Mouse (Mus musculus) cerebellum, adult 9-10 months (tissue): Measurements from ENCODE around the gene Cdh22.

Source experiments
- DNase-seq: peaks from one replicate; pipeline ENCODE4 v3.0.0; 2022

Cdh22 gene

DNA sequence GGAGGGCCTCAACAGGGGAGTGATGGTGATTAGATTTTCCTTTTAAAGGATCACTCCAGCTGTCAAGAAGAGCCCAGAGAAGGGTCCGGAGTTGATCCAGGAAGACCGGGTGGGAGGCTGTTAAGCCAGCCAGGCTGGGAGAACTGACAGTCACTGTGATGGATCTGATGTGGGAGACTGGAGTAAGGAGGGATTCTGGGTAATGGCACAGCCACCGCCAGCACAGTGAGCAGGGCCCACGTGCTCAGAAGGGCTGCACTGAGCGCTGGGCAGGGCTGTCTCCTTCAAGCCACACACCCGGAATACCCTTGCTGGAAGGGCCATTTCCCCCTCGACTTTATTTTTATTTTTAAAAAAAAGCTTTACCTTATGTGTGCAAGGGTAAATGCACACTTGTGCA, 29.7 kb downstream of the Cdh22 start:
- no peak for DNase-seq

DNA sequence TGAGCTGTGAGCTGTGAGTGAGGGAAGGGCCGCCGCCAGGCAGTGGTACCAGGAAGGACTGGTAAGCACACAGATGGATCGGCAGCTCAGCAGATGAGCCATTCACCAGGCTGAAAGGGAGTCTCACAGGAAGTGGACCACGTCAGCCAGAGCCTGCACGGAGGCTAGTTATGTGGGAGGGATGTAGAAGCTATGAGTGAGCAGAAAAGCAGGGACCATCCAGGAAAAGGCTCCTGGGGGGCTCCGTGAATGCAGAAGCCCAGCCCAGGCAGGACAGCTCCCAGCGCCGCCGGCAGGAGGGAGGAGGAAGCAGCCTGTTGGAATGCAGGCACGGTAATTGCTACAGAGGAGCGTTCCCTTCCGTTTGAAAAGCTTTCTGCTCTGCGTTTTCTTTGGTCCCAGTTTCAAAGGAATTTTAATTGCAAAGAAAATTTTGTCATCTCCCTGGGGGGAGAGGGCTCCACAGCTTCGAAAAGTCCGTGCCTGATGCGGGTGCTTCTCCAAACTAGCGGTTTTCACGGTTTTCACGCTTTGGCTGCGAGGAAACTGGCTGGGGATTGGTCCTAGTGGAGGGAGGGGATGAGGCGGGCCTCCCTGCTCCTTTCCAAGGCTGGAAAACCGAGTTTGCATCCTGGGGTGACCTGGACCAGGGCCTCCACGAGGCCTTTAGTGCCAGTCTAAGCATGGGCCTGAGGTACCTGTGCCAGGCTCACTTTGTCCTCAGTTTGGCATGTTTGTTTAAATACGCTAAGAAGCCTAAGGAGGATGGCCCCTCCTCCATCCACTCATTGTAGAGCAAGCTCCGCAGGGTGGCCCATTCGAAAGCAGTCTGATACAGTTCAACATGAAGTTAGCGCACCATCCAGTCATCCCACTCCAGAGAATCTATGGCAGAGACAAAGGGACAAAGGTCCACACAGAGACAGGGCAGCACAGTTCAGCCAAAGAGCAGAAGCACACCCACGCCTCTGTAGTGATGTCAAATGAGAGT, 32.6 kb downstream of the Cdh22 start:
- no peak for DNase-seq

DNA sequence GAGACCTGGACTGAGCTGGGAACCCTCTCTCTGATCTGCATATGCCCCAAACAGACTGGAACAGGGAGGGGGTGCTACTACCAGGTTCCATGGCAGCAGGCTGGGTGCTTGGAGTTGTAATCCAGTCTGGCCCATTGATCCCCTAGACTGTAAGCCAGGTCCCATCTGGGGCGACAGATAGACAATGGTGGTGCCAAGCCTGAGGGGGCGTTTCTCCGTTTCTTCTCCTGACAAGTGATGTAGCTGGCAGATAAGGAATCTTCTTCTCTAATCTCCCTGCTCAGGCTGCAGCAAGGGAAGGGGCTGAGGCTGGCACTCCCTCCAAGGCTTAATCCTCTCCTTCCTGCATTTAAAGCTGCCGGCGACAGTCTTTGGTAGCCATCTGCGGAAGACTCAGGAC, 37.1 kb downstream of the Cdh22 start:
- no peak for DNase-seq

DNA sequence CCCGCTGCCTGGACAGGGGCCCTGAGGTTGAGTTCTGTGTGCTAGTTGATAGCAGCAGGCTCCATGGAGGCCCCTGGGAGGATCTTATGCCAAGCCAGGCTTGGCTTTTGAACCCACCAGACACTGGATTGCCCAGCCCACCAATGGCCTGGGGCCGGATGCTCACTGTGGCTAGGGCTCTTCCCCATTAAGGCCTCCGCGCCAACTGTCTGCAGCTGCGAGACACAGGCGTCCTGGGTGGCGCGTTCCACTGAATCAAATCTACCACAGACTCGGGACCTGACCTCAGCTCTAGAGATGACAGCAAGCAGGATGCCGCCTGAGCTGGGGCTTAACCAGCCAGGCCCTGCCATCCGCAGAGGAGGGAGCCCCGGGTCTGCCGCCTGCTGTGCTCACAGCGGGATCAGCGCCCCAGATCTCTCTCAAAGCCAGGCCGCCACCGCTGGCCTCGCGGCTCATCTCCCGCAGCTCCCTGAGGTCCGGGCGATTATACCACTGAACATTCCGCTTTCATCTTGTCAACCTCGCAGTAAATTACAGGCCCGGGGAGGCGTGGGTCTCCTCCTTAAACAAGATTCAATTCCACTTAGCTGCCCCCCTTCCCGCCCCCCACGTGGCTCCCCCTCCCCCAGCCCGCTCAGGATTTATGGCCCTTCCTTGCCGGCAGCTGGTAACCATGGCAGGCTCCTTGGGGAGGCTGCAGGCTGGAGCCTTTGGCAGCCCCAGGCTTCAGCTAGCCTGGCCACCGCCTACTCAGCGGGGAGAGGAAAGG, 39.1 kb downstream of the Cdh22 start:
- no peak for DNase-seq

DNA sequence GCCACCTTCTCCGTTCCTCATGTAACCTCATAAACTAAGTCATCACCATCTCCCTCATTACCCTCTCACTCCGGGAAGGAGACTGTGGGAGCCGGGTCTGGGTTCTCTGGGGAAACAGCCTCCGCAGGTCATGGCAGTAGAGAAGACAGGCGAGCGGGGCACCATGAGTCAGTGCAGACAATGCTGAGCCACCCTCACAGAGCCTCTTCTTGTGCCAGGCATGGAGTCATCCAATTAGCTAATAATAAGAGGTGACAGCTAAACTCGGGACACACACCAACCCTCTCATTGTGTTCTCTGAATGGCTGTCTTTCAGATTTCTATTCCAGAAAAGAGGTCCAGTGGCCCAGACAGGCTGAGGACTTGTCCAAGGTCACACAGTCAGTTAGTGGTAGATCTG, 43.2 kb downstream of the Cdh22 start:
- DNase-seq, result no peak

DNA sequence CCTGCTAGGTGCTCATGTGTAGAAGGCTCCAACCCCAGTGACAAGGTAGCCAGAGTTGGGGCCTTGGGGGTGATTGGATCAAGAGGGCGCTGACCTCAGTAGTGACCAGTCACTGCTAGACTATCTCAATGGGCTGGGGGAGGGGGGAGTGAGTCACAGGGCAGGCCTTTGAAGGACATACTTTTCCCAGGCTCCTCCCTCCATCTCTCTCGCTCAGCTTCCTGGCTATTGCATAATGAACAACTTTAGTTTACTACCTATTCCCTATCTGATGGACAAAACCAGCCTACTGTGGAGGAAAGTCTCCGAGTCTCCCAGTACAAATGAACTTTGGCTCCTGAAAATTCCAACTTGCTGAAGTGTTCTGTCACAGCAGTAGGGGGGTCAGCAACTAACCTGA, 45.1 kb downstream of the Cdh22 start:
- DNase-seq, result no peak

DNA sequence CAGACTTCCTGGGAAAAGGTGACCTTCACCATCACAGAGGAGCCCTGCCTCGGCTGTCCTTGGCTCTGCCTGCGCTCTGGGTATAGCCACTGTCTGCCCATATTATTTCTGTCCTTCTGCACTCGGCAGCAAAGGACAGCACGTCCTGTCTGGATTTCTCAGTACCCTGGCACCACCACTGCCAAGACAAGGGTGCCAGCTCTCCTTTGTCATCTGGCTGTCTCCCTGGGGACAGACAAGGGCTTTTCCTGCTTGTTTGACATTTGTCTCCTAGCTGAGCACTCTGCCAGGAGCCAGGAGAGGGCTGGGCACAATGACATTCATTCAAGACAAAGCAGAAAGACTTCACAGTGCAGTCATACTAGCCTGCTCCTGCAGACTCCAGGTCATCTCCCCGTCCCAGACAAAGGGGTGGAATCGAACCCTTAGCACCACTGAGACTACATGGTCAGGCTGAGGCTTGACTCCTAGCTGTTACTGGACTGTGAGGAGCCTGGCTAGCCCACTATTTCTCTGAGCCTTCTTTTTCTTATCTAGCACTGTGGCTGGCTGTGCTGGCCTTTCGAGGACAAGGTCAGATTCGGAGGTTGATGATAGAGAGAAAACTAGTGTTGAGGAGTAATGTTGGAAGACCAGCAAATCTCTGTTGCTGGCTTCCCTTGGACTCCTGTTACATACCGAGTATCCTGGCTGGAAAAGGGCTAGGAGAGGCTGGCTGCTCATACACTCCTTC, 46.8 kb downstream of the Cdh22 start:
- DNase-seq, result no peak

DNA sequence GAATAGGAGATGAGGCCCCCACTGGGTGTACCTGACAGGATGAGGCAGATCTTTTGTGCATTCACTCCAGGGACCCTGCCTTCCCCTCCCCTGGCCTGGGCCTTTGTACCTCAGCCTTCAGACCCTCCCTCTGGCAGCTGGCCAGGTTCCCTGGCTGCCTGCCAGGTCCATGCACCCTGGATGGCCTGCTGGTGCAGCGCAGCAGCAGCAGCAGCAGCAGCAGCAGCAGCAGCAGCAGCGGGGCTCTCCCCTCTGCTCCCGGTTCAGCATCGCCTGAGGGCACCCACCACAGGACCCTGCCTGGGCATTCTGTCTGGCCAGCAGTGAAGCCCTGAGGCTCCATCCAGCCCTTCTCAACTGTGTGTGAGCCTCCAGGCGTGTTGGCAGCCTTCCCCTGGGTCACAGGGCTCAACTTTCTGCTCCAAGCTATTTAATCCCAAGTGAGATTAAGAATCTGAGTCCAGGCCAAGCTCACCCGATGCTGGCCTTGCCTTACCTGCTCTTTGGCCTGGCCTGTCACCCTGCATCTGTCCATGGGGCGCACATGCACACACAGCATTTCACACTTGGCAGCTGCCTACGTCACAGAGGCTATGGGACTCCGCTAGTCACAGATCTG, 50.5 kb downstream of the Cdh22 start:
- no peak for DNase-seq

DNA sequence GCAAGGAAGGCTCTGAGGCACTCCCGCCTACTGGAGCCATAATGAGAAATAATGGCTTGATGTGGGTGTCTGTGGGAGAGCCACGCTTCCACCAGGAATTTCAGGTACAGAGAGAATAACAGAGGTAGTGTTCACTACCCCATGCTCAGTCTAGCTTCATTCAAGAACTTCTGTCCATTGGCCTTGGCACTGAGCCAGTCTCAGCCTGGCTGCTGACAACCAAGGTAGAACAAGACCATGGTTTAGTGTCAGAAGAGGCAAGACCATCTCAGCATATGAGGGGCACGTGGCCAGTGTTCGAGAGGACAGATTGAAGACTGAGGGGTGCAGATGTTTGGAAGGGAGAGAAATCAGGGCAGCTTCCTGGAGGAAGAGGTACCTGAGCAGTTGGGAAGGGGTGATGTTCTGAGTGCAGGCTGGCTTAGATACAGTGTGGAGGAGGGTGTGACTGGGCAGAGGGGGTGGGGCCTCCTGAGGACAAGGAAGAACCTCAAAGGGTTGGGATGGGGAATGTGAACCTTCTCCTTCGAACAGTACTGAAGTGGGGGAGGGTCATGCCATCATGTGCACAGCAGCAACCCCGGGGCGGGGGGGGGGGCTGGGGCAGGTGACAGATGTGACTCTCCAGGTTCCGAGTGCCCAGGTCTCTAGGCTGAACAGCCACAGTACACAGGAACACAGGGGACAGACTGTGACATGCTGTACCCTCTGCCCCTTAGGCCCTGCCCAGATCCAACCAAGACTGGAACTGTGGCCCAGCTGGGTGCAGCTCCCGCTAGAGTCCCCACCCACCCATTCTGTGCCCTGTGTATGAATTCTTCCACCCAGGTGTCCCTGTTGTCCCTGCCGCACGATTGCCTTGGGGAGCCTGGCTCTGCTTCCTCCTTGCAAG, 52.3 kb downstream of the Cdh22 start:
- no peak for DNase-seq

DNA sequence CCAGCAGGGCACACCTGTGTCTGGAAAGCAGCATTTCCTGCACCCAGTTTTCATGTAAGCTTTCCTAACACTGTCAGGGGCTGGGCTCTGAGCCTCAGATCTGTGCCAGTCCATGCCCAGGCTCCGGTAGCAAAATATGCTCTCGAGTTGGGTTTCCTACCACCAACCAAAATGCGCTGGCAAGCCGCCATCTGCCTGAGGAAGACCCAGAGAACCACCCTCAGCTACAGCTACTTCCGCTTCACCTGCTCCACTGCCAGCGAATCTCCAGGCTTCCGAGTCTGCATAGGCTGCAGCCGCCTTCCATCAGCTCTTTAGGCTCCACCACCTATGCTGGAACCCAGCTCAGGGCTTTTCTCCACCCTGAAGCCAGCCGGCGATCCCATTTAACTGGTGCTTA, 55.4 kb downstream of the Cdh22 start:
- no peak for DNase-seq

DNA sequence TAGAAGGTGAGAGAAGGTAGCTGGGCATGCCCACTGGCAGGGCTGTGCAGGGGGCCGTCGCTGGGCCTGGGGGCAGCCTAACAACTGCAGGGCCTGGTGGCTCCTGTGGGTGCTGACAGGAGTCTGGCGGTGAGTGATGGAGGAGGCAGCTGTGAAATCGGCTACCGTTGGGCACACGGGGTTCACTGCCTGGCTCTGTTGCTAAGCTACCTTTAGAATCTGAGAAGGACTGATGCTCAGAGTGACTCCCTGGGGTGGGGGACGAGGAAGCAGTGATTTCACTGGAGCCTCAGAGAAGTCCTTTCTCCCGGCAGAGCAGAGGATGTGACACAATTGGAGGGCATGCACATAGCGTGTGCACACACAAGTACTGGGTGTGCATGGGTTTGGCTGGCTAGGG, 57.7 kb downstream of the Cdh22 start:
- no peak for DNase-seq

DNA sequence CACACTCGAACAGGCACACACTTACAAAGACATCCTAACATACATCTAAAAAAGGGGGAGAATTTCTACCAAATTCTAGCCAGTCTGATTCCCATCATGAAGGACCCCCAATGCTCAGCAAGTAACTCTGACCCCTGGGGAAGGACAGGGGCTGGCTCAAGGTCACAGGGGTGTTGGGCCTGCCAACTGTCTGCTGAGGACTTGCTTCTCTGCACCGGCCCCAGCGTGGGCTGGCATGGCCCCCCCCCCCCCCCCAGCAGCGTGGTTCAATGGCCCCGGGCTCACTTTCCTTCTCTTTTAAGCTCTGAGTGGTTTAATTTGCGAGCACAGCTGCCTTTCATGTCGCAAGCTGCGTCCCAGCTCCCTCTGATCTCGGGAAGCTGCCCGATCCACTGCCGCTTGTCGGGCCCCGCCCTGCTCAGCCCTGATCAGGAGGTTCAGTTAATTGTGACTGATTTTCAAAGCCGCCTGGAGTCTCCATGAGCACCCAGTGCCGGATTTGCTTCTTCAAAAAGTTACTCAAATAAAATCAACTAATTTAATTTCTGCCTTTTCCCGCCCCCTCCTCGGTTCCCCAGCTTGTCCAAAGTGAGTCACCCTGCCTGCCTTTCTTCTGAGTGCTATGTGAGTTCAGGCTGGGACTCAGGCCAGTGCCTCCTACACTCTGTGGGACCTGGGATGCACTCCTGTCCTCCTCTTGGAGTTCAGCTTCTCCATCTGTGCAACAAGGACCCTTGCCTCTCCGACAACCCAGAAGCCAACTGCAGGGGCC, 67.8 kb downstream of the Cdh22 start:
- DNase-seq, result no peak

DNA sequence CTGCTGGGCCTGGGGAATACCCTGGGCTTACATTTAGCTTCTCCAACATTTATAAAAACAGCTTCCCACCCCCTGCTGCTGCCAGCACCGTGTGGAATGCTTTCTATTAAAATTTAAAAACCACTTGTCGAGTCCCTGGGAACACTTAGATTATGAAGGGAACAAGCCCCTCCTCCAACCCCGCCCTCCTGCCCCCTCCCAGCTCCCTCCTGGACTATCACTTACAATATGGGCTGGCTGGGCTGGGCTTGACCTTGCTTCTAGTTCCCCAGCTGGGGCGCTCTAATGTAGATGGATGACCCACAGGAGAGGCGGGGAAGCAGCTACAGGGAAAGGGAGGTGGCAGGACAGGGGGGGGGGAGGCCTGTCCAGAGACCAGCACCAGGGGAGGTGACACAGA, 72.4 kb downstream of the Cdh22 start:
- no peak for DNase-seq

DNA sequence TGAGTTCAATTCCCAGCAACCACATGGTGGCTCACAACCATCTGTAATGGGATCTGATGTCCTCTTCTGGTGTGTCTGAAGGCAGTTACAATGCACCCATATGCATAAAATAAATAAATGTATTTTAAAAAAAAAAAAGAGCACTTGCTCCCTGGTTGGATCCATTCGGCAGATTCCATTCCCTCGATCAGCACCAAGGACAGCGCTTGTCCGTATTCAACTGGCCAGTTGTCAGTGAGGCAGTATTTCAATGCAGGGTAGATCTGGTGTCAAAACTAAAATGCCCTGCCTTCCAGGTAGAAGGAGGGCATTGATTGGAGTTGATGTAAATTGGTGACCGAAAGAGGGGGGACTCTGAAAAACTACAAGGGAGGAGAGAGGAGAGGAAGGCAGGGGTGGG, 74.2 kb downstream of the Cdh22 start:
- no peak for DNase-seq

DNA sequence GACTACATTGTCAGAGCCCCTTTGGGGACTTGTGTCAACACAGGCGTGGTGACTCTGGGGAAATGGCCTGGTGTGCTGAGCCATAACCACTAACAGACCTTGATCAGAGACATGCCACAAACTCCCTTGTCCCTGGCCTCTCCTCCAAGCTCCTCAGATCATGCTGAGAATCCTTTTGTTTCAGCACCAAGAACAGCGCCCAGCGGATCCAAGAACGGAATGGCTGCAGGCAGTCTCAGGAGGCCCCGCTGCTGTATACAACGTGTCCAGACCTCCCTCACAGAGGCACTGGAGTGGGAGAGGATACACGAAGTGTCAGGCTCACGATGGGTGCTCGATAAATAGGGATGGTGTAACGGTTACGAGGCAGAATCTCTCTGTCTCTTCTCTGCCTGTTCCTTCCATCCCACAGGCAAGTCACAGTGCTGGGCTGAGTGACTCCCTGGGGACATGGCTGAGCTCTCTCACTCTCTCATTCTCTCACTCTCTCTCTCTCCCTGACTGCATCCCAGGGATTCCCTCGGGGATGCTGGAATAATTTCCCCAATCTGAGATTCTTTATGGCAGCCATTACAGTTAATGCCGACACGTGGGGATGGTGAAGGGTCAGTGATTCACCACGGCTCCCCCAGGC, 75.5 kb downstream of the Cdh22 start:
- DNase-seq, result no peak

DNA sequence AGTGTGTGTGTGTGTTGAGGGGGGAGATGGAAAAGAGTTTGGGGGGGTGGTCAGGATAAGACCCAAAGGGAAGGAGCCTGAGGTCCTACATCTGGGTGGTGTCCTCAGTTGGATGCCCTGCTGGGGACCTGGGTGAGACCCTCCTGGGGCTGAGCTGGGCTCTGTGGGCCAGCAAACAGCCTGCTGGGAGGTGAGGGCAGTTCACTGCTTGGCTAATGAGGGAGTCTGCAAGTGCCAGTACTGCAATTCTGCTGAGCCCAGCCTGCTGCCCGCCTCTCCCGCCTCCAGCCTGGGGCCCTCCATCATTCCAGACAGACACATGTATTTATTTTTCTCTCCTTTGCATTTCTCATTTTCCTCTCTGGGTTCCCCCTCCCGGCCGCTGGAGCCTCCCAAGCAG, 76.3 kb downstream of the Cdh22 start:
- no peak for DNase-seq

DNA sequence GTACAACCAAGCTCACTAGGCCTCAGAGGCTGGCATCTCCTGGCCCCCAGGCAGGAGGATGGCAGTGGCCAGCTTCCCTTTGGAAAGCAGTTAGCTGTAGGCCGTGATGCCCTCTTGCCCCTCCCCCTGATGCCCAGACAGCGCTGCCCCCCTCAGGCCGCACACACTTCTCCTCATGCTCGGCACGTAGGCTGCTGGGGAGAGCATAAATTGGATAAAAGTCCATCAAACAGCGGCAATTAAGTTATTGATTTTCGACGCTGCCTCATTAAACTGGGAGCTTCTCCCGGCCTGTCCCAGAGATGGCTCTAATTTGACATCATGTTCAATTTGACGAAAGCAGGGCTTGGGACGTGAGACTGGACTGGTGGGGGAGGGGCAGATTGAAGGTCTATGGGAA, 76.8 kb downstream of the Cdh22 start:
- DNase-seq, result no peak

DNA sequence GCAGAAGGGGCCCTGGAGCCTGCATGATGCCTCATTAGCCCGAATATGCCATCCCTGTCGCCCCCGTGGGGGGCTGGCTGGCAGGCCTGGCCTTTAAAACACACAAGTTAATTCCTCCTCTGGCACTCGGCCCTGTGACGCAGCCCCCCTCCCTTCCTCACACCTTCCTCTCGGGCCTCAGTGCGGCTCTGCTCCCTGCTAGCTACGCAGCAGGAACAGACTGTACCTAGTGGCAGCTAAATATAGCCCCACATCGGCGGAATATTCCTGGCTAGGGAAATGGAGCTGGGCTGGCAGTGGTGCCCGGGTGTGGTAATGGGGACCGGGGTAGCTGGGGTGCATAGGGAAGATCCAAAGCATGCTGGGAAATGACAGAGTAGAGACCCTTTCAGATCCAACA, 81.6 kb downstream of the Cdh22 start:
- peak; percentile 71 for DNase-seq

DNA sequence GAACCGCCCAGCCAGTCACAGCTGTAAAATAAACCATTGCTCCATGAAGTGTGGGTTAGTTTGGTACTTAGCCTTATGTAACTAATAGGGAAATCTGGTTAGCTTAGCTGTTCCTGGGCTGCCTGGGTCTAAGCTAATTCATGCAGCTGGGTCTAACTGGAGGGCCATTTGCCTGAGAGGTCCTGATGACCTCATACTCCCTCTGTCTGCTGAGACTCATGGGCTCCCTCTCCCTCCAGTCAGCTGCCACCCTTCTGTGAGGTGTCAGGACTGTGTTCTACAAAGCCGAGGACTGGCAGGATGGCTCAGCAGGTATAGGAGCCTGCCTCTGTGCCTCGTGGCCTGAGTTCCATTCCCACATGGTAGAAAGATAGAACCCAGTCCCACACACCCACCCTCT, 84.9 kb downstream of the Cdh22 start:
- no peak for DNase-seq

DNA sequence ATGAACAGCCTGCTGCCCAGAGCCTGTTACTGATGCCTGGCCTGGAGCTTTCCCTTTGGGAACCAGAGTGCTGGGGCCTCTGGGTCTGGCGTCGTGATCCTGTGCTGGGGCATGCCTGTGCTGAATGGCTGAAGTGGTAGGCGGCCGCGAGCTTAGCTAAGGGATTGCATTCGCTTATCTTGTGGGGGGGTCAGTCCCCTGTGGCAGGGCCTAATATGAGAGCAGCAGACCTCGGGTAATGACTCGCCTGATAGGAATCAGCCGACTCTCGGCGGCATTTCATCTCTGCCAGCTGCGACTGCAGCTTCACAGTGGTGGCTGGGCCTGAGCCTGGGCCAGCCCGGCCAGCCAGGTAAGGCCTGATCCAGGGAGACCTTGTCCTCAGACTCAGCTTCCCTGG, 88.8 kb downstream of the Cdh22 start:
- DNase-seq, result no peak

DNA sequence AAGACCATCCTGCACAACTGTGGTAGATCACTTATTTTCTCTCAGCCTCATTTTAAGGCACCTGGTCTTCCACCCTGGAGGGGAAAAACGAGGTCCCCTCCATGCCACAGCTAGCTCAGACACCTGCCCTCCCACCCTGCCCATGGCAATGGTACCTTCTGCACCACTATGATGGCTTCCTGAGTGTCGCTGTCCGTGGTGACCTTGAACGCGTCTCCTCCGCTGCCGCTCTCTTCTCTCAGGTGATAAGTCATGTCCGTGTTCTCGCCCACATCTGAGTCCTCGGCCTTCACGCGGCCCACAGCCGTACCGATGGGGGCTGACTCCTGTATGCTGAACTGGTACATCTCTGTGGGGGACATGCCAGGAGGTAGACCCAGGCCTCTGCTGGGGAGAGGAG, 91.2 kb downstream of the Cdh22 start:
- no peak for DNase-seq
